Mouse (Mus musculus) limb, embryonic 12.5 days (tissue): ENCODE results near the gene Polr2b. TPM values are rescaled to one million over a fixed set of nuclear protein-coding genes. Genes with fewer than 3 reads are reported as not detected.
A peak's percentile ranks its signal among the peaks of the same experiment; 100 is the strongest.

ENCODE experiments used
- ATAC-seq: fragments of 200-750 bp; cut with Nextera tagmentation; 2 replicates; pipeline ENCODE4 v1.8.0; 2017; ENCODE audit warnings: low read depth, moderate TSS enrichment; ENCODE audit not compliant: insufficient number of reproducible peaks, insufficient read depth, low FRiP score, low TSS enrichment
- H3K27ac ChIP-seq: fragments of 300-500 bp; sonication (generic); 2 replicates; pipeline ENCODE4 v1.5.1; 2016; ENCODE audit warnings: mild to moderate bottlenecking, moderate library complexity
- H3K27me3 ChIP-seq: fragments of 300-500 bp; sonication (generic); 2 replicates; pipeline ENCODE4 v1.6.1; 2016; ENCODE audit warnings: mild to moderate bottlenecking, moderate library complexity
- H3K36me3 ChIP-seq: fragments of 300-500 bp; sonication (generic); 2 replicates; pipeline ENCODE4 v1.6.1; 2016; ENCODE audit warnings: mild to moderate bottlenecking, moderate library complexity
- H3K4me1 ChIP-seq: fragments of 300-500 bp; sonication (generic); replicated peaks from 2 replicates; pipeline ENCODE4 v1.6.1; 2016
- H3K4me2 ChIP-seq: fragments of 300-500 bp; sonication (generic); 2 replicates; pipeline ENCODE4 v1.6.1; 2016; ENCODE audit warnings: mild to moderate bottlenecking, moderate library complexity
- H3K4me3 ChIP-seq: fragments of 300-500 bp; sonication (generic); replicated peaks from 2 replicates; pipeline ENCODE4 v1.5.1; 2016; ENCODE audit warnings: mild to moderate bottlenecking
- H3K9ac ChIP-seq: fragments of 300-500 bp; sonication (generic); replicated peaks from 2 replicates; pipeline ENCODE4 v1.6.1; 2016; ENCODE audit warnings: mild to moderate bottlenecking, moderate library complexity
- H3K9me3 ChIP-seq: fragments of 300-500 bp; sonication (generic); 2 replicates; pipeline ENCODE4 v1.6.1; 2016; ENCODE audit warnings: mild to moderate bottlenecking, moderate library complexity
- WGBS: fragments of 180-500 bp; shearing (Covaris S2); methylation state at CpG from one replicate; pipeline ENCODE4 v1.1.7; 2016; 5-methylcytosine and 5-hydroxymethylcytosine counted together
- polyA plus RNA-seq: library from polyadenylated mRNA; unstranded; fragments of >200 nt; fragmentation: Nextera tagmentation; extraction: Ambion mirVana; gene quantifications from 2 replicates; pipeline ENCODE4 v1.2.1, GENCODE M21; 2016

The Polr2b gene
- 83.5 and 87.3 TPM in 2 replicates for polyA plus RNA-seq

- peak; percentile 95 for ATAC-seq
- Histone ChIP-seq H3K27me3 (no peaks in the 10 kb centered on the region), H3K9ac (peak within 1 kb of the TSS; percentile 84), H3K27ac (peak within 1 kb of the TSS; percentile 94), H3K4me2 (peak within 1 kb of the TSS; percentile 99), H3K36me3 (peaks cover 48% of the 10 kb centered on the region), H3K4me1 (peaks cover 22% of the 10 kb centered on the region), H3K9me3 (no peaks in the 10 kb centered on the region), H3K4me3 (peak within 1 kb of the TSS; percentile 91)
- WGBS: under 1% methylated on average over 84 of the region's 85 CpGs
Observed at GRCm38 (mm10) chr5:77309924-77310772, at the start of gene Polr2b, which contains the start of gene Noa1. Gene Polr2b, plus strand, starts transcription at chr5:77310147. Gene Noa1, minus strand, starts transcription at chr5:77310084.

- no peak overlapping the region for H3K9ac ChIP-seq
- no peaks in the 10 kb centered on the region for H3K4me1 ChIP-seq
- 86% methylated on average over 4 of the region's 4 CpGs for WGBS
- no peak overlapping the region for H3K4me2 ChIP-seq
- ATAC-seq: no peak
- no peaks in the 10 kb centered on the region for H3K27me3 ChIP-seq
- H3K36me3 ChIP-seq: no peaks in the 10 kb centered on the region
- H3K4me3 ChIP-seq: no peak overlapping the region
- H3K9me3 ChIP-seq: no peaks in the 10 kb centered on the region
- H3K27ac ChIP-seq: no peak overlapping the region
Observed at GRCm38 (mm10) chr5:77261137-77261536, 48.8 kb upstream of the Polr2b start.

DNA sequence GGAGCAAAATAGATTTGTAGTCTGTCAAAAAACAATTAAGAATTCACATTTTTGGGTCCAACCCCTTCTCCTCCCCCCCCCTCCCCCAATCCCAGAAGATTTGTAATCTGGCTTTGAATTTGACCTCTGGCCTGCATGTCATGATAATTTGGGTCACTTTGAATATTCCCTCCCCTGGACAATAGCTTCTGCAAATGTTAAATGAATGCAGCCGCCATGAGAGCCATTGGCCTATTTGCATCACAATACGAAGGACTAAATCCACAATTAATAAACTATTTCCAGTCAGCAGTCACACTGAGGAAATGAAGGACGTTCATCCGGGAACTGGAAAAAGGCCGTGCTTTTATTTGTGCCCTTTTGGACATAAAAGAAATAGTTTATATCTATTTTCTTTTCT lies 47.8 kb upstream of the Polr2b start:
- H3K9ac ChIP-seq: no peak overlapping the region
- no peaks in the 10 kb centered on the region for H3K4me1 ChIP-seq
- 80% methylated on average over 5 of the region's 5 CpGs for WGBS
- H3K4me3 ChIP-seq: no peak overlapping the region
- no peak overlapping the region for H3K4me2 ChIP-seq
- no peaks in the 10 kb centered on the region for H3K9me3 ChIP-seq
- no peak for ATAC-seq
- H3K27ac ChIP-seq: no peak overlapping the region
- no peaks in the 10 kb centered on the region for H3K27me3 ChIP-seq
- no peaks in the 10 kb centered on the region for H3K36me3 ChIP-seq

- H3K27ac ChIP-seq: peak within 1 kb of the TSS; percentile 99
- H3K36me3 ChIP-seq: peaks cover 23% of the 10 kb centered on the region
- peak within 1 kb of the TSS; percentile 98 for H3K9ac ChIP-seq
- ATAC-seq: peak; percentile 84
- peak within 1 kb of the TSS; percentile 61 for H3K4me2 ChIP-seq
- H3K27me3 ChIP-seq: no peaks in the 10 kb centered on the region
- under 1% methylated on average over 63 of the region's 78 CpGs for WGBS
- peak within 1 kb of the TSS; percentile 99 for H3K4me3 ChIP-seq
- no peaks in the 10 kb centered on the region for H3K9me3 ChIP-seq
- H3K4me1 ChIP-seq: peaks cover 15% of the 10 kb centered on the region; the same call in 1 of the 2 replicates
Observed at GRCm38 (mm10) chr5:77265081-77265670, 44.8 kb upstream of the Polr2b start, which contains the start of gene Rest. Gene Rest, plus strand, starts transcription at chr5:77265491.

- Histone ChIP-seq H3K4me1 (peaks cover 15% of the 10 kb centered on the region; the same call in 1 of the 2 replicates), H3K27ac (peak overlapping the region; percentile 99), H3K9ac (peak overlapping the region; percentile 98), H3K27me3 (no peaks in the 10 kb centered on the region), H3K4me2 (peak overlapping the region; percentile 61), H3K9me3 (no peaks in the 10 kb centered on the region), H3K4me3 (peak overlapping the region; percentile 99), H3K36me3 (peaks cover 28% of the 10 kb centered on the region)
- under 1% methylated on average over 43 of the region's 53 CpGs for WGBS
- ATAC-seq: peak; percentile 83
Observed at GRCm38 (mm10) chr5:77265671-77266065, 44.3 kb upstream of the Polr2b start.

GRCm38 (mm10) chr5:77266066-77266885 lies 43.7 kb upstream of the Polr2b start:
- under 1% methylated on average over 76 of the region's 87 CpGs for WGBS
- H3K36me3 ChIP-seq: peaks cover 34% of the 10 kb centered on the region
- peaks cover 19% of the 10 kb centered on the region; the same call in 1 of the 2 replicates for H3K4me1 ChIP-seq
- H3K9me3 ChIP-seq: no peaks in the 10 kb centered on the region
- peak overlapping the region; percentile 99 for H3K4me3 ChIP-seq
- peak; percentile 64 for ATAC-seq
- H3K9ac ChIP-seq: peak overlapping the region; percentile 98
- H3K27me3 ChIP-seq: no peaks in the 10 kb centered on the region
- peak overlapping the region; percentile 61 for H3K4me2 ChIP-seq
- H3K27ac ChIP-seq: peak overlapping the region; percentile 99

- H3K4me2 ChIP-seq: peak overlapping the region; percentile 61
- WGBS: 3% methylated on average over 11 of the region's 11 CpGs
- H3K36me3 ChIP-seq: peaks cover 41% of the 10 kb centered on the region
- H3K9ac ChIP-seq: peak overlapping the region; percentile 98
- H3K27ac ChIP-seq: peak overlapping the region; percentile 99
- H3K9me3 ChIP-seq: no peaks in the 10 kb centered on the region
- no peak for ATAC-seq
- peak overlapping the region; percentile 99 for H3K4me3 ChIP-seq
- no peaks in the 10 kb centered on the region for H3K27me3 ChIP-seq
- peaks cover 19% of the 10 kb centered on the region; the same call in 1 of the 2 replicates for H3K4me1 ChIP-seq
Observed at GRCm38 (mm10) chr5:77266886-77267401, 43.0 kb upstream of the Polr2b start.

DNA sequence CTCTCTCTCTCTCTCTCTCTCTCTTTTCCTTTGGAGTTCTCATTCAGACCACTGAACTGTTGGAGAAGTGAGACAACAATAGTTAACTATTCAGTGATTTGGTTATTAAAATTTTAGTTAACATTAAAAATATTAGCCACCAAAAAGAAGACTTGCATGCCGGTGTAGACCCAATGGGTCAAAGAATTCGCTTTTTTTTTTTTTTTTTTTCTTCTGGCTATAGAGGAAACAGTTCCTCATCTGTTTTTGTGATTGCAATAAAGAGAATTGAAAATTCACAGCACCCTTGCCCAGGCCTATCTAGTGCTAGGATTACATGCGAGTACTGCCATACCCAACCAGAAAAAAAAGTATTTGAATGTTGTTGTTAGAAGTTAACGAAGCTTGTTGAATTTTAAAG lies 42.5 kb upstream of the Polr2b start:
- Histone ChIP-seq H3K9ac (no peak overlapping the region), H3K4me3 (peak overlapping the region; percentile 99), H3K36me3 (peaks cover 46% of the 10 kb centered on the region), H3K4me2 (peak overlapping the region; percentile 61), H3K27me3 (no peaks in the 10 kb centered on the region), H3K9me3 (no peaks in the 10 kb centered on the region), H3K27ac (peak overlapping the region; percentile 99; the same call in 1 of the 2 replicates), H3K4me1 (peaks cover 19% of the 10 kb centered on the region; the same call in 1 of the 2 replicates)
- 71% methylated on average over 4 of the region's 4 CpGs for WGBS
- ATAC-seq: no peak

DNA sequence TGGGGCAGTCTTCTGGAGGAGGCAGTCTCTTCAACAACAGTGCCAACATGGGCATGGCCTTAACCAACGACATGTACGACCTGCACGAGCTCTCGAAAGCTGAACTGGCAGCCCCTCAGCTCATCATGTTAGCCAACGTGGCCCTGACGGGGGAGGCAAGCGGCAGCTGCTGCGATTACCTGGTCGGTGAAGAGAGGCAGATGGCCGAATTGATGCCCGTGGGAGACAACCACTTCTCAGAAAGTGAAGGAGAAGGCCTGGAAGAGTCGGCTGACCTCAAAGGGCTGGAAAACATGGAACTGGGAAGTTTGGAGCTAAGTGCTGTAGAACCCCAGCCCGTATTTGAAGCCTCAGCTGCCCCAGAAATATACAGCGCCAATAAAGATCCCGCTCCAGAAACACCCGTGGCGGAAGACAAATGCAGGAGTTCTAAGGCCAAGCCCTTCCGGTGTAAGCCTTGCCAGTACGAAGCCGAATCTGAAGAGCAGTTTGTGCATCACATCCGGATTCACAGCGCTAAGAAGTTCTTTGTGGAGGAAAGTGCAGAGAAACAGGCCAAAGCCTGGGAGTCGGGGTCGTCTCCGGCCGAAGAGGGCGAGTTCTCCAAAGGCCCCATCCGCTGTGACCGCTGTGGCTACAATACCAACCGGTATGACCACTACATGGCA lies 41.9 kb upstream of the Polr2b start:
- no peak for ATAC-seq
- H3K4me2 ChIP-seq: peak overlapping the region; percentile 61

GRCm38 (mm10) chr5:77269399-77269798 lies 40.5 kb upstream of the Polr2b start:
- no peak overlapping the region for H3K27ac ChIP-seq
- H3K27me3 ChIP-seq: no peaks in the 10 kb centered on the region
- H3K4me2 ChIP-seq: no peak overlapping the region
- no peak overlapping the region for H3K4me3 ChIP-seq
- no peak for ATAC-seq
- no peaks in the 10 kb centered on the region for H3K9me3 ChIP-seq
- no peak overlapping the region for H3K9ac ChIP-seq
- 73% methylated on average over 8 of the region's 8 CpGs for WGBS
- peaks cover 19% of the 10 kb centered on the region; the same call in 1 of the 2 replicates for H3K4me1 ChIP-seq
- H3K36me3 ChIP-seq: peaks cover 65% of the 10 kb centered on the region

More for the DNA sequence above, 41.9 kb upstream of the Polr2b start:
- no peak overlapping the region for H3K9ac ChIP-seq
- 93% methylated on average over 30 of the region's 30 CpGs for whole genome bisulfite sequencing
- no peaks in the 10 kb centered on the region for H3K27me3 ChIP-seq
- H3K36me3 ChIP-seq: peaks cover 52% of the 10 kb centered on the region
- no peaks in the 10 kb centered on the region for H3K9me3 ChIP-seq
- peaks cover 19% of the 10 kb centered on the region; the same call in 1 of the 2 replicates for H3K4me1 ChIP-seq
- H3K4me3 ChIP-seq: no peak overlapping the region
- H3K27ac ChIP-seq: no peak overlapping the region
